Mouse (Mus musculus): Measurements from ENCODE around the gene Tenm3.

GRCm38 (mm10) chr8:48220529-48221181 lies 623.1 kb downstream of the Tenm3 start:
- TF ChIP-seq CTCF (IDR thresholded peaks at IDR 0.05; ENCODE audit: borderline replicate concordance, control insufficient read depth, extremely low read depth, insufficient read depth, low read length, poor library complexity) (no peak), POLR2A (IDR thresholded peaks at IDR 0.05; ENCODE audit: control insufficient read depth, extremely low read depth, insufficient read depth, low read length, poor library complexity) (no peak)

Data from thymus, adult 2 months (tissue).